Mouse (Mus musculus): ENCODE measurements around the gene Kmt5c.

The Kmt5c gene

DNA sequence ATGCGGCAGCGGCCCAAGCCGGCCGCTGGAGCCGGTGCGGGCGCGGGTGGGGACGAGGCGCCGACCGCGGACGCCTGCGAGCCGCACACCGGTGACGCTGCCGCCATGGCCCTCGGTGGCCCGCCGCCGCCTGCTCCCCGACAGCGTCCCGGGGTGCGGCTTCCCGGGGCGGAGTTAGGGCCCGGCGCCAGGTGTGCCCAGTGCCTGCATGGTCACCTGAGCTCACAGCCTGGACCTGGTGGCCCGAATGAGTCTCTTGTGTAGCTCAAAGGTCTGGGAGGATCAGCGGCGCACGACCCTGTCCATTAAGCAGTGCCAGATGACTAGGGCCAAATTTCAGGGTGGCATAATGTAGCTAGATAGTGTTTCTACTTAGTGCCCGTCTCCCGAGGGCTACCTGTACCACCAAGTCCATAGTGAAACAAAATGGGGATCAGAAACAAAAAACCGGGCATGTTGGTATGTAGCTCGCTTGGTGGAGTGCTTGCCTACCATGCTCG lies 49.6 kb downstream of the Kmt5c start, which contains the start of gene Tmem238:
Tmem238 (minus strand) TSS at position 221 of the 500 bp plus-strand sequence.
- DNase-seq (ENCODE audit: low read depth, low spot score), result peak; percentile 24

DNA sequence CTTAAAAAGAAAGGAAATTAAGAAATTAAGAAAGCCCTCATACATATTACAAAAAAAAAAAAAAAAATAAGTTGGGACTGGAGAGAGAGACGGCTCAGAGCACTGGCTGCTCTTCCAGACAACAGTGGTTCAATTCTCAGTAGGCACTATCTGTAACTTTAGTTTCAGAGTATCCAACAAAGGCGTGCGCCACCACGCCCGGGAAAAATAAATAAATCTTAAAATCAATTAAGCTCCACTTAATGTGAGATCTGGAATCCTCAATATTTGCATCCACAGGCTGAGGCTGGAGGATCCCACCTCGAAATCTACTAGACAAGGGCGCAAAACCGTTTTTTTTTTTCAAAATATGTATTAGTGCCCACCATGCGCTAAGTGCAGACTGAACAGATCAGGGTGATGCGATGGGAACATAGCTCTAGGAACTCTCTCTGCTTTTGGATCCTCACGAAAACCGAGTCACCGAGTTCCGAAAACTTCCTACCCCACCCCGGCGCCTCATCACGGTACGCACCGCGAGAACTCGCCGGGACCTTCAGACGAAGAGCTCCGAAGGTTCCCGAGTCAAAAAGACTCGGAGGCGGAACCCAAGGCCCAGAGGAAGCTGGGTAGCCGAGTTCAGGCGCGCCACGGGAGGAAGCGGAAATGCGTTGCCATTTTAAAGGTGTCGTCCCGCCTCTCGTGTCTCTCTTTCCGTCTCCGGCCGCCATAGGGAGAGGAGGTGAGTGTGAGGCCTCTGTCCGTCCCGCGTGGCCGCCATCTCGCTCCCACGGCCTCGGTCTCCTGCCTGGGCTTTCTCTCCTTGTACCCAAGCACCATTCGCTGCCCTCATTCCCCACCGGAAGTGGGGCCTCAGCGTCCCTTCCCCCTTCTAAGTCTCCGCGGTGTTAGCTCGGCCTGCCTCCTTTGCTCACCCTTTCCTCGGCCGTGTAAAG lies 52.6 kb downstream of the Kmt5c start, which contains the start of gene Rpl28:
Rpl28 (plus strand) TSS at position 597 of the 935 bp plus-strand sequence.
- peak; percentile 98 for DNase-seq (ENCODE audit: low read depth, low spot score)

DNA sequence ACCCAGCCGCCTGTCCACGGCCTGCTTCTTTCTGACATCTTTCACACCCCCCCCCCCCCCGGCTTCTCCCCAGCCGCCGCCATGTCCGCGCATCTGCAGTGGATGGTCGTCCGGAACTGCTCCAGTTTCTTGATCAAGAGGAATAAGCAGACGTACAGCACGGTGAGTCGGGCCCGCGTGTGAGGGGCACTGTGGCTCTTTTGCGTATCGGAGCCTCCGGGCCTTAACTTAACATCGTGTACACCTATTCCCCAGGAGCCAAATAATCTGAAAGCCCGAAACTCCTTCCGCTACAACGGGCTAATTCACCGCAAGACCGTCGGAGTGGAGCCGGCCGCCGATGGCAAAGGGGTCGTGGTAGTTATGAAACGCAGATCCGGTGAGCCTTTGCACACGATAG lies 53.3 kb downstream of the Kmt5c start:
- DNase-seq (ENCODE audit: low read depth, low spot score), result peak; percentile 32

DNA sequence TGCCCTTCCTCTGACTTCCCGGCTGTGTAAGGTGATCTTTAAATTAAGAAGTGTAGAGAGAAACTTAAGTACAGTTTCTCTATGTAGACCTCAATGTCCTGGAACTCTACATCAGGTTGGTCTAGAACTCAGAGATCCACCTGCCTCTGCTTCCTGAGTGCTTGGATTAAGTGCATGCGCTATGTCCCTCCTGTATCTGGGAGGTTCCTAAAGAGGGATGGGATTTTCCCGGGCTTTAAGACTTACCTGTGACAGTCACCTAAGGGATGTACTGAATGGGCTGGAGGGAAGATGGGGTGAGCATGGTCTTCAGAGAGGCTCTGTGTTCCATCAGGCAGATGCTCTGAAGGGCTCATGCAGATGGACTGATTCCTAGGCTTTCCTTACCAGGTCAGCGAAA lies 53.8 kb downstream of the Kmt5c start:
- DNase-seq (ENCODE audit: low read depth, low spot score), result peak; percentile 38

DNA sequence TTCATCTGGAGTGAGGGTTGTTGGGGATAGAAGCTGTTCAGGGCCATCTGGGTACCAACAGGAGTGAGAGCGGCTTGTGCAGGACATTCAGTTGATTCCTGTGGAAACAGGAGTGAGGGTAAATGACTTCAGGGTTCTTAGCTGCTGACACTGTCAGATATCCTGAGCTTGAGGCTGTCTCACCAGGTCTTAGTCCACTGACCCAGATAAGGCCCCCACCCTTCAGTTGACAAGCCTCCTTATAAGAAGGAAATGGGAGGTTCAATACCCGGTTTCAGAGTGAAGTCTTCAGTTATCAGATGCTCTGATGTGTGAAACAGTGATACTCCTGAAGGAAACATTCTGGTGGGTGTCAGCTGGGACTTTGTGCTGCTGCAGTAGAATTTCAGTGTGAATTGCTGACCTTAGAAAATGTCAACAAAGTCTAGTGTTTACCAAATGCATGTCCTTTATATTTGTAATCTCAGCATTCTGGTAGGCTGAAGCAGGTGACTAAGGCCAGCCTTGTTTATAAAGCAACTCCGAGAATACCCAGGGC lies 54.8 kb downstream of the Kmt5c start:
- no peak for DNase-seq (ENCODE audit: low read depth, low spot score)

DNA sequence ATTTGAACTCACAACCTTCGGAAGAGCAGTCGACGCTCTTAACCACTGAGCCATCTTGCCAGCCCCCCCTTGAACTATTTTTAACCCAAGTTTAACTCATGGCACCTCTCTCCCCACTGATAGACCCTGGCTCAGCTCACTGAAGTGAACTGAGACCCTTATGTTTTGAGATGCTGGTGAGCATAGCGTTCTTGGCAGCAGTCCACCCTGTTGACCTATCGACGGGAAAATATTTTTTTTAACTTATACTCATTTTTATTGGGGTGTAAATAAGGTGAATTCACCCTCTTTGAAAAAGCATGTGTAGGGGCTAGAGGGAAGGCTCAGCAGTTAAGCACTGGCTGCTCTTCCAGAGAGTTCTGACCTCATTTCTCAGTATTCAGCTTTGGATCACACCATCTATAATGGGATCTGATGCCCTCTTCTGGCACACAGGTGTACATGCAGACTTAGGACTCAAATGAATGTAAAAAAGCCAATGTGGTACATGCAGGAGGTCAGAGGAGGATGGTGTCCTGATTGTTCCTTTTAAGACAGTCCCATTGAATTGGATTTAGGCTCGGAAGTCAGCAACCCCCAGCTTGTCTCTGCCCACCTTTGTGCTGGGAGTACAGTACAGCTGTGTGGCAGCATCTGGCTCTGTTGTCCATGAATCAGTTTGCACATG lies 56.0 kb downstream of the Kmt5c start:
- peak; percentile 80 for DNase-seq (ENCODE audit: low read depth, low spot score)

Data from ZHBTc4 (cell line).